Mouse (Mus musculus) gastrocnemius, postnatal 14 days (tissue): ENCODE measurements around the gene Spin2d. TPM values are rescaled to one million over a fixed set of nuclear protein-coding genes. Genes with fewer than 3 reads are reported as not detected.
"Not testable (repeated sequence)": the region's sequence is repeated elsewhere in the genome, so short reads cannot be mapped to it uniquely, and the experiment has no call there.

Experiments used
- DNase-seq: peaks from one replicate; pipeline ENCODE4 v3.0.0; 2021; ENCODE audit warnings: mixed read lengths
- intact Hi-C: fragments of 180-260 bp; cut with DNase I; formaldehyde crosslinking; loops from one replicate; pipeline ENCODE4 v1.15.1; 2025; ENCODE audit warnings: low total_unique reads
- long read RNA-seq, 2 experiments: library from polyadenylated mRNA; stranded (forward); transcript quantifications; one replicate each; pipeline ENCODE4 v2.0.0; 2021
- total RNA-seq, 2 experiments: library from RNA; stranded (reverse); gene quantifications; 2 replicates each; pipeline ENCODE4 v1.2.3; 2021

The Spin2d gene
- total RNA-seq, result not detected
- long read RNA-seq, experiment 1, result 0 reads
- long read RNA-seq, experiment 2, result 0 reads

DNA sequence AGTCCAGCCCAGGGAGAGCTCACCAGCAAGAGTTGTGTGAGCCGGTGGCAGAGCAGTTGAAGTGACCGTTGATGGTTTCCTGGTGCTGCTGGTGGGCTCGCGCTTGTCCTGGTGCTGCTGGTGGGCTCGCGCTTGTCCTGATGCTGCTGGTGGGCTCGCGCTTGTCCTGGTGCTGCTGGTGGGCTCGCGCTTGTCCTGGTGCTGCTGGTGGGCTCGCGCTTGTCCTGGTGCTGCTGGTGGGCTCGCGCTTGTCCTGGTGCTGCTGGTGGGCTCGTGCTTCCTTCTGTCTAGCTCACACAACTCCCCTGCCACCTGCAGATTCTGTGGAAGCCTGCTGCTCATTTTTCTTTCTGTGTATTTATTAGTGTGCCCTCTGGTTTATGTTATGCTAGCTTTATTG lies at the start of gene Spin2d:
Gene Spin2d (minus strand): TSS at position 101 of the 400 bp plus-strand sequence.
- intact Hi-C loops, DNase-seq: not testable (repeated sequence)

DNA sequence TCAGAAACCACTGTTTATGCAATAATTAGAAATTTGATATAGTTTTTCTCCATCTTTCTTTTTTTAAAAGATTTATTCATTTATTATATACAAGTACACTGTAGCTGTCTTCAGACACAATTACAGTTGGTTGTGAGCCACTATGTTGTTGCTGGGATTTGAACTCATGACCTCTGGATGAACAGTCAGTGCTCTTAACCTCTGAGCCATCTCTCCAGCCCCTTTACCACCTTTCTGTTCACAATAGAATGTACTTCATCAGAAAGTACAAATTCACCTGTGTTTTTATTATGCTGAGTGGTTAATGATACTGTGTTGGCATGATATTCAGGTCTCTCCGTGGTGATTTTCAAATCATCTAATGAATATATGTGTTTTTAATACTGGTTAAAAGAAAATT lies 48.6 kb upstream of the Spin2d start:
- intact Hi-C loops, result no loop called here
- DNase-seq, result no peak

DNA sequence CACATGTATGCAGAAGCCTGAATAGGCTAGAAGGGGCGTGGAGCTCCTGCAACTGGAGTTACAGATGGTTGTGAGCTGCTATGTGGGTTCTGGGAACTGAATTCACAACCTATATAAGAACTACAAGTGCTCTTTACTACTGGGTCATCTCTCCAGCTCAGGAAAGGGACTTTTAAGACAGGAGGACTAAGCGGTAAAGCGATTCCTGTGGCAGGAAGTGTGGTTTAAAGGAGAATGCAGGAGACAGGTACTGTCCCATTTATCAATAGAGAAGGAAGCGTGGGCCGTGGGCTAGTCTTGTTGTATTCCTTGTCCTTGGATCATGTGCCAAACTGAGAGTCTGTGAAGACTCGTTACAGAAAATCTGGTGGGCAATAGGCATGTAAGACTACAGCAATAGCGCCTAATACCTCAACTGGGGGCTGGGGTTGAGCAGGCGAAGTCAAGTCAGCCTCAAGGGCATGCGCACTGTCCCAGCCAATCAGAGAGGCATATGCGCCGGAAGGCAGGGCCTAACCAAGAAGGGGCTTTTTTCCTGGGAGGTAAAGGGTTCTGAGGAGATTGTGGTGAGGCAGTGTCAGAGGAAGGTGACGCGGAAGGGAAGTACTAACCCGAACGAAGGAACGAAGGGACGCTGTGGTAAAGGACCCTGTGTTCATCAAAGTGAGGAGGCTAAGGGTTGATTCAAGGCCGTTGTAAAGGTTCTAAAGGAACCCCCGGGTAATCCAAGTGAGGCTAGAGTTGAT lies 37.2 kb upstream of the Spin2d start, which contains the start of gene Xlr4b:
Gene Xlr4b (plus strand): TSS at position 515 of the 746 bp plus-strand sequence.
- DNase-seq, intact Hi-C loops: not testable (repeated sequence)

DNA sequence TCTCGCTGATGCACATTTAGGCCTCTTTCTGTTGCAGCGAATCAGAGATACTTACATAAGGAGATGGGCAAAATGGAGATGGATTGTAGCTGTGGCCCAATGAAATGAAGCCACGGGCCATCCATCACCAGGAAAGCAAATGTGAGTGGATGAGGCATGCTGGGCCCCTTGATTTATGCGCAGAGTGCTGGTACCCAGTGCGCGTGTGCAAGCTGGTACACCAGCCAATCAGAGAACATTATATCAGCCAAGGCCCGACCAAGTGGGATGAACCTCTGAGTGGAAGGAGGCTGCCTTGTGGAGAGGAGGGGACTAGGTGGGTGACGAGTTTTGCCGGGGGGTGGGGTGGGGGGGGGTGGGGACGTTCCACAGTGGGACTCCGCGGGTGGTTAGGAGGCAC lies 15.1 kb upstream of the Spin2d start, which contains the start of gene Xlr3b:
Gene Xlr3b (plus strand): TSS at position 274 of the 400 bp plus-strand sequence.
- intact Hi-C loops, DNase-seq: not testable (repeated sequence)

DNA sequence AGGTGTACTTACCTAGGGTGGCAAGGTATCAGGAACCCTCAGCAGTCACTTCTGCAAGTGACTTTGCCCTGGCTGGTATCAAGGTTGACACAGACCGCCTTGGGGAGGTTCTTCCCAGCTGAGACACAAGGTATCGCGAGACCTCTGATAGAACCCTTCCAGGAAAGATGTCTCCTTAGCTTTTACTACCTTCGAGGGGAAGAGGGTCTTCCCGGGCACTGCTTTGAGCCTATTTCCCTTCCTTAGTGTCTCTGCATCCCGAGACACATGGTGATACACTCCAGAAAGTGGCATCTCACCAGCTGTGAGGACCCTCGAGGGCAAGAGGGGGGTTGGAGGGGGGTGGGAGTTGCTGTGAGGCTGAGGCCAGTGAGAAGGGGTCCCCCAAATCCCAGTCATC lies 27.4 kb downstream of the Spin2d start, which contains the start of gene DXBay18:
Gene DXBay18 (minus strand): TSS at position 101 of the 400 bp plus-strand sequence.
- intact Hi-C loops, DNase-seq: not testable (repeated sequence)

DNA sequence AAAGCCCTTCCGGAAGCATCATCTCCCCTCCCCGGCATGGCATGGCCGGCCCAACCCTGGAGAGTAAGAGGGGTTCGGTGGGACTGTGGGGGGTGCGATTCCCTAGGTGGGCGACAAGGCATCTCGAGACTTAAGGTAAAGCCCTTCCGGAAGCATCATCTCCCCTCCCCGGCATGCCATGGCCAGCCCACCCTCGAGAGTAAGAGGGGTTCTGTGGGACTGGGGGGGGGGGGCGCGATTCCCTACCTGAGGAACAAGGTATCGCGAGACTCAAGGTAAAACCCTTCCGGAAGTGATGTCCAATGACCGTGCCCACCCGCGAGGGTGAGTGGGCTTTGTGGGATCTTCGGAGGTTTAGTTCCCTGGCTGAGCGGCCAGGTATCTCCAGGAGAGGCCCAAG lies 28.3 kb downstream of the Spin2d start, which contains the start of gene Xlr5b:
Gene Xlr5b (plus strand): TSS at position 301 of the 400 bp plus-strand sequence.
- intact Hi-C loops, DNase-seq: not testable (repeated sequence)

DNA sequence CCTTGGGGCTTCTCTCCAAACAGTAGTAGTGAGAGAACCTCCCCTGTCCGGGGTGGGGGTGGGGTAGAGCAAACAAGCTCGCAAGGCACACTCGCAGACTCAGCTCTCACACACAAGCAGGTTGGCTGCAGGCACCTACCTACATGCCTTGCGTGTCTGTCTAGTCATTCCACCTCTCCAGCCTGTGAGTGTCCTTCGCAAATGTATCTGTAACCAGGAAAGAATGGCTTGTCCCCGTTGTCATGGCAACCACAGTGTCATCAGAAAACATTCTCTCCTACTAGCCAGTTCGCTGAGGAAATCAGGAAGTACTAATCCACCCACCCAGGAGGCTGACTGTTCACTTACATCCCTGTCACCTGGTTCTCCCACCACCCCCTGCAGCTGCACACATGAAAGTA lies 33.6 kb downstream of the Spin2d start:
- intact Hi-C loops, DNase-seq: not testable (repeated sequence)

Other genes with a start within 250 kb of the Spin2d start
- 1 to 10 TPM; 5.5 to 8.7 TPM for gene Zfp185, start 189.7 kb downstream of the Spin2d start, total RNA-seq
- gene Pnma5, start 139.9 kb downstream of the Spin2d start, total RNA-seq, result not detected
- gene Pnma3, start 112.2 kb downstream of the Spin2d start, total RNA-seq, result not detected
- under 1 TPM in 1 of 2 experiments, not detected in 1; 0.82 TPM for gene Xlr4a, start 94.5 kb downstream of the Spin2d start, total RNA-seq
- under 1 TPM; 0.38 to 0.68 TPM for gene Xlr3a, start 79.9 kb downstream of the Spin2d start, total RNA-seq
- not detected for gene Gm14685, start 59.9 kb downstream of the Spin2d start, total RNA-seq
- gene Xlr5b, start 28.2 kb downstream of the Spin2d start, total RNA-seq, result not detected
- gene DXBay18, start 27.5 kb downstream of the Spin2d start, total RNA-seq, result not detected
- 1 to 10 TPM; 2.7 to 4.8 TPM for gene Xlr3b, start 15.2 kb upstream of the Spin2d start, total RNA-seq
- not detected for gene Xlr4b, start 37.3 kb upstream of the Spin2d start, total RNA-seq
- gene F8a, start 51.3 kb upstream of the Spin2d start, total RNA-seq, result 1 to 10 TPM; 7.2 to 8.6 TPM
- gene Xlr4c, start 66.1 kb upstream of the Spin2d start, total RNA-seq, result not detected
- under 1 TPM in 1 of 2 experiments, not detected in 1; 0.31 TPM for gene Xlr3c, start 88.4 kb upstream of the Spin2d start, total RNA-seq
- not detected for gene Xlr5a, start 116.0 kb upstream of the Spin2d start, total RNA-seq
- not detected for gene Xlr5c, start 116.0 kb upstream of the Spin2d start, total RNA-seq
- gene Gm45015, start 159.9 kb upstream of the Spin2d start, total RNA-seq, result not detected
- 1 to 10 TPM; 5.5 to 6.1 TPM for gene Zfp275, start 165.6 kb upstream of the Spin2d start, total RNA-seq
- not detected for gene Gm18336, start 221.7 kb upstream of the Spin2d start, total RNA-seq
- under 1 TPM; 0.04 TPM for gene Zfp92, start 234.1 kb upstream of the Spin2d start, total RNA-seq